Mouse (Mus musculus) gastrocnemius, postnatal 4 days (tissue): ENCODE data around the gene Celf6. TPM values are rescaled to one million over a fixed set of nuclear protein-coding genes. Genes with fewer than 3 reads are reported as not detected.

ENCODE experiments used
- DNase-seq, 2 experiments: peaks; one replicate each; pipeline ENCODE4 v3.0.0; 2021 to 2022; ENCODE audit warnings: low spot score in 2 of 2, mixed read lengths in 2 of 2
- total RNA-seq, 2 experiments: library from RNA; stranded (reverse); gene quantifications; 2 replicates each; pipeline ENCODE4 v1.2.3; 2021

Celf6 gene
- total RNA-seq, 2 experiments from 2014 or later: 0.15 TPM; not detected in 1

- DNase-seq: peak in 1 of 2 experiments; percentile 67
Measured at GRCm38 (mm10) chr9:59584871-59585308, 7.2 kb downstream of the Celf6 start.

DNA sequence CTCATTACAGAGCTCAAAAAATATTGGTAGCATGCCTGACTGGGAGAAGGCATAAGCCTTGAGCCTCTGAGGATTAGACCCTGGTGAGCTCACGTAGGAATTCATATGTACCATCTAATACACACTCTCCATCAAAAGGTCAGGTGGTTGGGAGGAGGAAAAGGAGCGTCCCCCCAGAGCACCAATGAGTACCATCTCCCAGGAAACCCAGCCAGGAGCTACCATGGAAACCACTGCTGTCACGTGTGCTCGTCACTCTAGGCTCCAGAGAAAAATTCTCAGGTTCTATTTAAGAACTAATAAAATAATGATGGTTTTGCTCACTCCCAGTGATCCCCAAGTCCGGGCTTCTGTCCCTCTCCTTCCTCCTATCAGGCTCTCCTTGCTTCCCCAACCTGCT, 10.5 kb downstream of the Celf6 start:
- no peak for DNase-seq

DNA sequence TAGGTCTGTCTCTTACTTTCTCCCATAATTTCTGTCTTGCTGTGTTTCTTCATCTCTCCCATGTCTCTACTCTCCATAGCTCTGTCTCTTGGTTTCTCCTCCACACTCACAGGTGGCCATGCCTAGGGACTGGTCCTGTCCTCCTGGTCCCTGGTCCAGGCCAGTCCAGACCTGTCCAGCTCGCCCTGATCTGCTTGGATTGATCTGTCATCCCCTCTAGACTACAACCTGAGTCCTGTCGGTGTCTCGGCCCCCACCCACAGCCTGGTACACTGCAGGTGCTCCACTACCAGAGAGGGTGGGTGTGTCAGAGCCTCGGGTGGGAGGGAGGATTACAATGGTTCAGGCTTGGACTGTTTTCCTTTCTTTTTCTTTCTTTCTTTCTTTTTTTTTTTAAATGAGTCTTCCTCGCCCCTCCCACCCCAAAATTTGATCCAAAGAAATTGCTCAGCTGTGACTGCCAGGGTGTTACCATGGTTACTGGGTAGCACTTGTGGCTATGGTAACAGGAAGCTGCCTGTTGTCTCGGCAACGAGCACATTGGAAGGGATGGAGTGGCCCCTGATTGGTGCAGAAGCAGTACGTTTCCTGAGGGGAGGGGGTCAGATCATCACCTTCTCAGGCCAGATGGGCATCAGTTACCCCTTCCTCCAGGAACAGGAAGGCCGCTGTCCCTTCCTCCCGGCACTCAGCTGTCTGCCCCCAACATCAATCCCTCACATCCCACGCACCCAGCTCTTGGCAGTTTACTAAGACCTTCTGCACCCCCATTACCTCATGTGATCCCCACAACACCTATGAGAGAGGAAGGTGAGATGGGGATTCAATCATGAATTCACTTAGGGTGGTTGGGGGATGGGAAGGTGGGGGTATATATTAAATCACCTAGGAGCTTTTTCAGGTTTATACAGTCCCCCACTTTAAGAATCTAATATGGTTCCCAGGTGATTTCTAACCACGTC, 11.3 kb downstream of the Celf6 start:
- no peak for DNase-seq

- DNase-seq: no peak
Measured at GRCm38 (mm10) chr9:59589703-59590439, 12.2 kb downstream of the Celf6 start.

DNA sequence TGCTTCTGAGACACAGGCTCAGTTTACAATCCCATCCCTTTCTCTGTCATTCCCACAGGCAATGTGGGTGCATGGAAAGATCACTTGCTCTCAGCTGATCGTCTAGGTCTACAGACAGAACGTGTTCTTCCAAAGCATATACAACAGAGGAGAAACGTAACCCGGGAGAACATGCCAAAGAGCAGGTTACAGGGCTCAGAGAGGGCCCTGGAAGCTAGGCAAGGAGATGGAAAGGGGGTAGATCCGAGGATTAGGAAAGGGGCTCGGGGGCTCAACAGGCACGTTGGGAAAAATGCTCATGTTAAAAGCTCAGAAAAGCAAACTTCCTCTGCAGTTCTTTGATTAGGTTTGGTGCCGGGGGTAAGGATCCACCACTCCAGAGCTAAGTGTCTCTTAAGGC, 23.9 kb downstream of the Celf6 start:
- no peak for DNase-seq

DNA sequence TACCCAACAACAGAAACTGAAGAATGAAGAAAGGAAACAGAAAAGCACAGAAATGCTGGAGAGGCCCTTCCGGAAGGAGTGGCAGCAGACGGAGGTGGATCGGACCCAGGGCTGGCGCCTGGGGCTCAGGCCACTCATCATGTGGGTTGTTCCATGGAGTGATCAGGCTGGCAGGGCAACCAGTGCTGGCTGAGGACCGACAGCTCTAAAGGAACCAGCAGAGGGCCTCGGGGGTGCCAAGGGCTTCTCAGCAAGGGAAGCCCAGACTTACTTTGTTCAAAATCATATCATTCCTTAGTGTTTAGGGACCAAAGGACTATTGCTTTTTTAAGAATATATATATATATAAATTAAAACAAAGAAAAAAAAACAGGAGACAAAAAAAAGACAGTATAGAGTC, 28.2 kb downstream of the Celf6 start:
- no peak for DNase-seq

DNA sequence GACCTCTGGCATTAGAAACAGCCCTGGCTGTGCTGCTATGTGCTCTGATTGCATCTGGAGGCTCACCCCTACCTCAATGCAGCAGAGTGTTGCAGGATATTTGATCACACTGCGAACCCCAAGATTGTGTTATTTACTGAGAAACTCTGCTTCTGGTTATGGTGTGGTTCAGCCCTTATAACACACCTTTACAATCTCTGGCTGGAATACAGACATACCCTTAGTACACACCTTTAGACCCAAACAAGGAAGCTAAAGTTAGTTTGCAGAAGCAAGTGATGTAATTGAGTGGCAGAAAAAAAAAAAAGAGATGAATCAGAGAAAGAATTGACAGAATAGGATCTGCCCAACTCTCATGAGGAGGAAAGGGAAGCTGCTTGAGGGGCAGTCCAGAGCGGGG, 33.2 kb downstream of the Celf6 start:
- DNase-seq: no peak

DNA sequence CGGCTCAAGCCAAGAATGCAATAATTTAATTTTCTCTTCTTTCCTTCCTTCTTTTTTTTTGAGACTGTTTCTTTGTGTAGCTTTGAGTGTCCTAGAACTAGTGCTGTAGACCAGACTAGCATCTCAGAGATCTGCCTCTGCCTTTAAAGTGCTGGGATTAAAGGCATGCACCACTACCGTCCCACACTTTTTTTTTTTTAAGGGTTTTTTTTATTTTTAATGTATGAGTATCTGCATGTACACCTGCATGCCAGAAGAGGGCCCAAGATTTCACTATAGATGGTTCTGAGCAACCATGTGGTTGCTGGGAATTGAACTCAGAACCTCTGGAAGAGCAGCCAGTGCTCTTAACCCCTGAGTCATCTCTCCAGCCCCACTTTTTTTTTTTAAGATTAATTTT, 38.1 kb downstream of the Celf6 start:
- no peak for DNase-seq

DNA sequence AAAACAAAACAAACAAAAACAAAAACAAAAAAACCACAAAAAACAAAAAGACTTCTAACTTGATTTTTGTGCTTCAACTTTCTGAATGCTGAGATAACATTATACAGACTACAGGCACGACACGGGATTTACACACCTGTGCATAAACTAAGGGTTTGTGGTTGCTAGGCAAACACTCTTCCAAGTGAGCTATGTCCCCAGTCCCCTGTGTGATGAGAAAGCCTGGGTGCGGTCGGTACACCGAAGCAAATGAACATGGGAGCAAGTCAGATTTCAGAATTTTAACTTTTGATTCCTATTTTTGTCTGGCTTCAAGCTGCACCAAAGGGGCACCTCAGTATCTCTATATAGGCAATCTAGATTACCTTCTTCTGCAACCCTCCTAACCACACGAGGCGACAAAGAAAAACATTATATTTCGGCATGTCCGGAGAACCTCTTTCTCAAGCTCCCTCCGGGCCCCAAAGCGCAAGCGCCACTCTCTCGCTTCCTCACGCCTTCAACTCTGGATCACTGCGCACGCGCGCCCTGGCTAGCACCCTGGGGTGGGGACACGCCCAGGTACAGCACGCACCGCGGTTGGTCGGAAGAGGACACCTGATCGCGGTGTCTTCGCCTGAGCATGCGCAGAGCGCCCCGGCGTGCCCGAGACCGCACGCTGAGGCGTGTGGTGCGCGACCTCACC, 39.0 kb downstream of the Celf6 start, which contains the start of gene Parp6:
Gene Parp6 (plus strand): TSS at position 663 of the 685 bp plus-strand sequence.
- DNase-seq: peak; percentile 100

DNA sequence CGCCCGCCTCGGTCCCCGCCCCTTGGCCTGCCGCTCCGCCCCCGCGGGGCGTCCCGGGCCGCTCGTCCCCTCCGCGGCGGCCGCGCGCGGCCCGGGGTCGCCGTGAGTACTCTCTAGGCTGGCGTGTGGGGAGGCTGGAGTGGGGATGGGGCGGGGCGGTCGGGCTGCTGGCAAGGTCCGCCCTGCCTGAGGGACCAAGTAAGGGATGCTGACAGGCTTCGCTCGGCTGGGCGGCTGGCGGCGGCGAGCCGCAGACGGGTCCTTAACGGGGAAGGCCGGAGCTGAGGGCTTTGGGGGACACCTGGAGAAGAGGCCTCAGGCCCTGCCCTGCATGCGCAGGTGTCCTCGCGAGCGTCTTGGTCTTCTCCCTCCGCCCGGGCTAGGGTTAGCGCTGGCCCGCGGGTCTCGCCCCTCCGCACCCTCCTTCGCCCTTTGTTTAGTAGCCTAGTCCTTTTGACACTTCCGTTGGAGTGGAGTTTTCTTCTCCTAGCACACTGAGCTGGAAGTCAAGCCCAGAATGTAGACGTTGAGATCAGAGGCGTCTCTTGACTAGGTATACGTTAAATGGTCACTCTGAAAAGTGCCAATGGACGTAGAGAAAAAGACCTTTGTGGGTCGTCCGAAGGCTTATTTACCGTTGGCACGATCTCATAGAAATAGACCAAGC, 39.7 kb downstream of the Celf6 start:
- no peak for DNase-seq

DNA sequence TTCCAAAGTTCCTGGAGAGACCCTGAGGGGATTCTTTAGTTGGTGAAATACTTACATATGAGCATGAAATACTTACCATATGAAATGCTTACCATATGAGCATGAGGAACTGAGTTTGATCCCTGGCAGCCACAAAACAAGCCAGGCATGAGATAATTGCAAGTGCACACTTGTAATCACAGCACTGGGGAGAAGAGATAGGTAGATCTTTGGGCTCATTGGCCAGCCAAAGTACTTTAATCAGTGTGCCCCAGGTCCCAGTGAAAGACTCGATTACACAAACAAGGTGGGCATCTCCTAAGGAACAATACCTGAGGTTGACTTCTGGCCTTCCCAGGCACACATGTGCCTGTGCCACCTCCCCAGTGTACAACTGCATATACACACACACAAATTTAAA, 60.7 kb downstream of the Celf6 start:
- DNase-seq: no peak

DNA sequence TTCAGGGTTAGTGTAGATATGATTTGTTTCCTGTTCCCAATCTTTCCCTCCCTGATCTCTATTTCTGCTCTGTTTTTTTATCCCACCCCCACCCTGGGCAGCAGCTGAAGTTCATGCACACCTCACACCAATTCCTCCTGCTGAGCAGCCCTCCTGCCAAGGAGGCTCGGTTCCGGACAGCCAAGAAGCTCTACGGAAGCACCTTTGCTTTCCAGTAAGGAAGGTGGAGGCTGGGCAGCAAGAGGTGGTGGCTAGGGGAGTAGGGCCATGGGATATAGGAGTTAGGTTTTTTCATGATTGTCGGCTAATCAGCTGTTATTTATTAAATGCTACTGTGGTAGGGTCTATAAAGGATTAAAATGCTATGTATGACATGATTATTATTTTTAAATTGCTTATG, 62.2 kb downstream of the Celf6 start:
- DNase-seq: no peak

- no peak for DNase-seq
Measured at GRCm38 (mm10) chr9:59641320-59641719, 63.6 kb downstream of the Celf6 start.

DNA sequence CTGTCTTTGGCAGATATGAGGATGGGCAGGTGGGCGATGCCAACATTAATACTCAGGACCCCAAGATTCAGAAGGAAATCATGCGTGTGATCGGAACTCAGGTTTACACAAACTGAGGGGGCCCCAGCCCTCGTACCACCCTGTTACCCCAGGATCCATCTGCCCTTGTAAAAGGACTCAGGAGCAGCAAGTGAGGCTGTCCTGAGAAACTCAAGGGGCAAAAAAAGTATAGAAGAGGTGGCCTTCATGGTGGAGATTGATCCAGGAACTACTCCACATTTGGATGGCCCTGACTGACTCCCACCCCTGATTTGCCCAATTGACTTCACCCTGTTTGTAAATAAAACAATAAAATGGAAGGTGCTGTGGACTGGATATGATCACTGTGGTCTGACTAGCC, 72.2 kb downstream of the Celf6 start:
- no peak for DNase-seq

GRCm38 (mm10) chr9:59653371-59653770, 75.7 kb downstream of the Celf6 start:
- no peak for DNase-seq

GRCm38 (mm10) chr9:59654450-59654983, 76.8 kb downstream of the Celf6 start:
- no peak for DNase-seq

- peak; percentile 76 to 93 for DNase-seq
Measured at GRCm38 (mm10) chr9:59655958-59656634, 78.4 kb downstream of the Celf6 start, which contains the start of gene Pkm. Gene Pkm (plus strand): TSS chr9:59656368.
